ENCODE assay signal across 8 mouse cellular contexts in the genomic region with DNA sequence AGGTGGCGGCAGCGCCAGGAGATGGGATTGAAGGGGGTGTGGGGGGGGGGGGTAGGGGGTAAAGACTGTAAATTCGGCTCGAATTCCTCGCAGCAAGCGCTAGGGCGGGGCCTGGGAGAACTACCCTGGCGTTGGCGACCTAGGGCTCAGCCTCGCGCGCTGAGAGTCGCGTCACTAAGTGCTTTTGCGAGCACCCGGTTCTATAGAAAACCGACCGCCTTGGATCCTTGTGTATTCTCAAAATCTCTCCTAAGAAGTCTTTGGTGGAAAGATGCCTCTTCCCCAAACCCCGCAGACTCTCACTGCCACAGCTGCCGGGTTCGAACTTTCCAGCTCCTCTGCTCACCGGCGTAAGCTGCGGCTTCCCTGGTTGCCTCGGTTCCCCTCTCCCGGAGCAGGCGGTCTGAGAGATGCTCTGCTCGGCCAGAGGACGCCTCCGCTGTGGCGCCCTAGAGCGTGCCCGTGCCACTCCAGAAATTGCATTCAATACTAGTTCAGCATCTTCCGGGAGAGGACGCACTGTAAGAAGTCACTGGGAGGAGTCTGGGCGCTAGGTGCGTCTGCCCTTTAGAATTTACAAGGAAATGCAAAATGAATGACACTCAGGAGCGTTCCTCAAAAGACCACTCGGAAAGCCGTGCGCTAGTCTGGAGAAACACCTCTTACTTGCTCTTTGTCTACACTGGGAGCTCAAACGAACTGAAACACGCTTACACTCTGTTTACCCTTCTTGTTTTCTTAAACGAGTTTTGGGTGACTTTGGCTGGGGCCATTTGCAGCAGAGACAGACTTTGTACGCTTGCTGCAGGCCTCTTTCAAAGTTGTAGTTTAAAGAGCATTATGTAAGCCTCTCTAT. TPM values are rescaled to one million over a fixed set of nuclear protein-coding genes. Genes with fewer than 3 reads are reported as not detected.
DNase-seq lines count a peak whose midpoint lies in the region; ATAC-seq and TF ChIP-seq lines count a peak whose summit lies in the region.

No protein-coding gene starts in this region.

- no peak for TF ChIP-seq POLR2A in kidney, adult 2 months (IDR thresholded peaks at IDR 0.05; ENCODE audit: low read depth, low read length)

- H3K4me1 ChIP-seq in kidney, adult 2 months (ENCODE audit: control insufficient read depth, insufficient read depth, low read length), result no peaks in the 10 kb centered on the region
- H3K4me1 ChIP-seq in forebrain, postnatal 0 days (ENCODE audit: insufficient read depth), result 0 out of 2 replicates have a peak, but pooled peaks cover 6% of the 10 kb centered on the region
- no peaks in the 10 kb centered on the region for H3K4me1 ChIP-seq in liver, embryonic 12.5 days

- no peaks in the 10 kb centered on the region for H3K9me3 ChIP-seq in forebrain, postnatal 0 days (ENCODE audit: low read length)
- no peaks in the 10 kb centered on the region for H3K9me3 ChIP-seq in liver, embryonic 12.5 days (replicated peaks)

- no peak overlapping the region for H3K4me3 ChIP-seq in kidney, adult 2 months (ENCODE audit: insufficient read depth, low read depth, low read length)
- H3K4me3 ChIP-seq in forebrain, postnatal 0 days (ENCODE audit: low read depth, low read length), result peak overlapping the region; percentile 50
- H3K4me3 ChIP-seq in liver, embryonic 12.5 days, result peak overlapping the region; percentile 19

- no peaks in the 10 kb centered on the region for H3K36me3 ChIP-seq in kidney, adult 2 months (ENCODE audit: control insufficient read depth, insufficient read depth, low read length)
- no peaks in the 10 kb centered on the region for H3K36me3 ChIP-seq in forebrain, postnatal 0 days (ENCODE audit: insufficient read depth)
- no peaks in the 10 kb centered on the region for H3K36me3 ChIP-seq in liver, embryonic 12.5 days

- peak; percentile 49 for ATAC-seq in forebrain, postnatal 0 days
- peak; percentile 32 for ATAC-seq in liver, embryonic 12.5 days

- peak overlapping the region; percentile 89 for H3K4me2 ChIP-seq in forebrain, postnatal 0 days (ENCODE audit: low read depth)
- H3K4me2 ChIP-seq in liver, embryonic 12.5 days, result peak overlapping the region; percentile 49

- WGBS in kidney, adult 2 months, result under 1% methylated on average over 45 of the region's 45 CpGs
- under 1% methylated on average over 44 of the region's 45 CpGs for WGBS in forebrain, postnatal 0 days
- 1% methylated on average over 45 of the region's 45 CpGs for WGBS in liver, embryonic 12.5 days (ENCODE audit: insufficient replicate concordance)

- no peak overlapping the region for H3K27ac ChIP-seq in kidney, adult 2 months (ENCODE audit: insufficient read depth, low read depth, low read length)
- H3K27ac ChIP-seq in forebrain, postnatal 0 days (ENCODE audit: low read depth, low read length), result peak overlapping the region; percentile 85
- no peak overlapping the region for H3K27ac ChIP-seq in liver, embryonic 12.5 days

- peak; percentile 38 for DNase-seq in kidney, adult 2 months
- DNase-seq in kidney, adult 11 months, result no peak
- DNase-seq in brain, adult 2 months (ENCODE audit: low read depth, low spot score), result peak; percentile 62
- peak; percentile 72 for DNase-seq in forebrain, postnatal 0 days
- DNase-seq in right cerebral cortex, postnatal 4 days, result peak; percentile 50
- no peak for DNase-seq in urinary bladder, postnatal 14 days (ENCODE audit: low spot score)
- DNase-seq in spleen, postnatal 10 days (ENCODE audit: low spot score in 2 of 2), result no peak

- H3K27me3 ChIP-seq in kidney, adult 2 months (replicated peaks; ENCODE audit: control insufficient read depth, insufficient read depth, low read length), result peaks cover 1% of the 10 kb centered on the region; the same call in 1 of the 2 replicates
- no peaks in the 10 kb centered on the region; the same call in 1 of the 2 replicates for H3K27me3 ChIP-seq in forebrain, postnatal 0 days (ENCODE audit: insufficient read depth, low read length)
- H3K27me3 ChIP-seq in liver, embryonic 12.5 days (replicated peaks), result peaks cover 72% of the 10 kb centered on the region

- no peak for TF ChIP-seq CTCF in kidney, adult 2 months (conservative IDR thresholded peaks at IDR 0.05; ENCODE audit: insufficient read depth, insufficient read length, low read depth, low read length)
- peak; percentile 38 for TF ChIP-seq CTCF in forebrain, postnatal 0 days (IDR thresholded peaks at IDR 0.05; ENCODE audit: low read depth)

- H3K9ac ChIP-seq in forebrain, postnatal 0 days, result peak overlapping the region; percentile 60
- no peak overlapping the region for H3K9ac ChIP-seq in liver, embryonic 12.5 days

RNA-seq across cellular contexts. Expression of a gene that starts 10.2 kb away (rescaled TPM):
- polyA plus RNA-seq in kidney, adult 2 months (2012; rRNA removed), result not detected in 2 replicates
- 35.2 and 35.6 TPM in 2 replicates for total RNA-seq in forebrain, postnatal 0 days (2014; rRNA removed)
- 11.4 and 13.7 TPM in 2 replicates for polyA plus RNA-seq in forebrain, postnatal 0 days (2015; fragmentation: Nextera tagmentation; extraction: Ambion mirVana)
- not detected in 2 replicates for polyA plus RNA-seq in liver, embryonic 12.5 days (2016; fragmentation: Nextera tagmentation; extraction: Ambion mirVana)

Comparison
In these comparisons a context has a peak if more than half of its experiments do, and no peak if none do; other contexts are left out.
1. DNase-seq: peak in kidney, adult 2 months (single experiment), brain, adult 2 months (single experiment), forebrain, postnatal 0 days (single experiment) and right cerebral cortex, postnatal 4 days (single experiment); none in kidney, adult 11 months (single experiment), urinary bladder, postnatal 14 days (single experiment) and spleen, postnatal 10 days (0 of 2).
2. RNA of a gene that starts 10.2 kb away (polyA plus RNA-seq): 11.4 to 13.7 TPM in forebrain, postnatal 0 days; not detected in liver, embryonic 12.5 days and not detected in kidney, adult 2 months; every median in the first group is over 10 times any median in the second.